Mouse (Mus musculus) kidney, postnatal 0 days (tissue): Measurements from ENCODE around the gene Slc25a16. TPM values are rescaled to one million over a fixed set of nuclear protein-coding genes. Genes with fewer than 3 reads are reported as not detected.

Experiments
- ATAC-seq: fragments of 200-750 bp; cut with Nextera tagmentation; replicated peaks from 2 replicates; pipeline ENCODE4 v1.8.0; 2017; ENCODE audit warnings: low read depth, moderate number of reproducible peaks, moderate TSS enrichment, moderate library complexity; ENCODE audit not compliant: low FRiP score
- DNase-seq: peaks from one replicate; pipeline ENCODE4 v3.0.0-alpha.2; 2016; ENCODE audit warnings: low spot score
- H3K27ac ChIP-seq: fragments of 300-500 bp; sonication (generic); 2 replicates; pipeline ENCODE4 v1.5.1; 2014; ENCODE audit warnings: mild to moderate bottlenecking
- H3K27me3 ChIP-seq: fragments of 300-500 bp; sonication (generic); 2 replicates; pipeline ENCODE4 v1.6.1; 2014; ENCODE audit warnings: low read length, mixed read lengths; ENCODE audit not compliant: insufficient read depth
- H3K36me3 ChIP-seq: fragments of 300-500 bp; sonication (generic); 2 replicates; pipeline ENCODE4 v1.6.1; 2014; ENCODE audit warnings: low read length, mixed read lengths; ENCODE audit not compliant: insufficient read depth
- H3K4me1 ChIP-seq: fragments of 300-500 bp; sonication (generic); replicated peaks from 2 replicates; pipeline ENCODE4 v1.6.1; 2014; ENCODE audit warnings: antibody characterized with exemption, low read length, mixed read lengths; ENCODE audit not compliant: insufficient read depth
- H3K4me2 ChIP-seq: fragments of 300-500 bp; sonication (generic); 2 replicates; pipeline ENCODE4 v1.6.1; 2014; ENCODE audit warnings: mild to moderate bottlenecking, low read length, moderate library complexity, mixed read lengths
- H3K4me3 ChIP-seq: fragments of 300-500 bp; sonication (generic); replicated peaks from 2 replicates; pipeline ENCODE4 v1.5.1; 2014; ENCODE audit warnings: low read depth, low read length
- H3K9ac ChIP-seq: fragments of 300-500 bp; sonication (generic); 2 replicates; pipeline ENCODE4 v1.6.1; 2014; ENCODE audit warnings: low read depth, low read length
- H3K9me3 ChIP-seq: fragments of 300-500 bp; sonication (generic); replicated peaks from 2 replicates; pipeline ENCODE4 v1.6.1; 2016; ENCODE audit warnings: low read length, inconsistent platforms, mixed read lengths
- CTCF ChIP-seq: IDR thresholded peaks from 2 replicates; pipeline ENCODE4 v1.5.1; 2016; ENCODE audit warnings: antibody characterized with exemption, low read depth, mild to moderate bottlenecking, moderate library complexity
- WGBS: fragments of 180-500 bp; shearing (Covaris S2); extraction: QIAGEN DNeasy Blood & Tissue Kit; methylation state at CpG from one replicate; pipeline ENCODE4 v1.1.7; 2014; 5-methylcytosine and 5-hydroxymethylcytosine counted together
- polyA plus RNA-seq: library from polyadenylated mRNA; unstranded; fragments of >200 nt; fragmentation: Nextera tagmentation; extraction: Ambion mirVana; gene quantifications from 2 replicates; pipeline ENCODE4 v1.2.1, GENCODE M21; 2015

The Slc25a16 gene
- polyA plus RNA-seq, 1 experiment from 2014 or later = 27.6 TPM

DNA sequence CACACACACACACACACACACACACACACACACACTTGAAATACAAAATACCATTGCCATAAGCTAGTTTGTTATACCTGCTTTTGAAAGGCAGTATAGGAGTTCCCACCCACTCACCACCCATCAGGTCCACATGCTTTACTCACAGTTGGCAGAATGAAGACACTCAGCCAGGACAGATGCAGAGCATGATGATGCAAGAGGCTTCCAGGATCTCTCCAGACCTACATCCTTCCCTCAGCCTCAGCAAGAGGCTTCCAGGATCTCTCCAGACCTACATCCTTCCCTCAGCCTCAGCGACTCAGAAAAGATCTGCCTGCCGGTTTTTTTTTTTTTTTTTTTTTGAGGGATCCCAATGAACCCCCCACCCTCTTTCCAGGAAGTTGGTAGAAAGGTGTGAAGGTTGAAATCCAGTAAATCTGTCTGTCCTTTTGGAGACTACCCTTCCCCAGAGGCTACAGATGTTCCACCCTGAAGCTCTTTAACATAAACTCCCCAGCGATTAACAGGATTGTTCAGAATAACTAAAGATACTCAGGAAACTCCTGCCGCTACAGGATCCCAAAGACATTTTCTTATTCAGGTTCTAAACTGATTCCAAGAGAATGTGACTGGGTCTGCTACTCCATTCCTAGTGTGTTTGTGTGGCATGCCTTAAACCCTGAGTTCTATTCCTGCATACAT, 27.7 kb upstream of the Slc25a16 start:
- no peaks in the 10 kb centered on the region for H3K4me1 ChIP-seq
- DNase-seq = no peak
- TF ChIP-seq CTCF = no peak
- no peaks in the 10 kb centered on the region for H3K36me3 ChIP-seq
- no peak overlapping the region for H3K9ac ChIP-seq
- 28% methylated on average over 4 of the region's 4 CpGs for WGBS
- no peak for ATAC-seq
- H3K27ac ChIP-seq = no peak overlapping the region
- no peak overlapping the region for H3K4me2 ChIP-seq
- no peaks in the 10 kb centered on the region for H3K27me3 ChIP-seq
- no peaks in the 10 kb centered on the region for H3K9me3 ChIP-seq
- no peak overlapping the region for H3K4me3 ChIP-seq

DNA sequence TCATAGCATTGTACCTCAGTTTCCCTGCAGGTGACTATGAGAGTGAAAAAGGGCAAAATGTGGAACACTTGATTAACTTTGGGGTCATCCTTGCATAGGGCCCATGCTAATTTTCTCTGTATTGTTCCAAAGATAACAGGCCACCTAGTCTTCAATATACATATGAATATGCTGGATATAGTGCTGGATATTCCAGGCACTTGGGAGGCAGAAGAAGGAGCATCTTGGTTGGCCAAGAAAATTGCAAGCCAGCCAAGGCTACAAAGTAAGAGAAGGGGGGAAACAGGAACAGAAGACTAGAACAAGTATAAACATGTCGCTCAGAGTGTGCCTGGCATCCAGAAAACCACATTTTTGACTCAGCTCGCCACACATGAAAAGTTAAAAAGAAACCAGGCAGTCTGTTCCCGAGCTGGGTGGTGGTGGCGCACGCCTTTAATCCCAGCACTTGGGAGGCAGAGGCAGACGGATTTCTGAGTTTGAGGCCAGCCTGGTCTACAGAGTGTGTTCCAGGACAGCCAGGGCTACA, 27.0 kb upstream of the Slc25a16 start:
- H3K9ac ChIP-seq = no peak overlapping the region
- no peak for TF ChIP-seq CTCF
- H3K4me1 ChIP-seq = no peaks in the 10 kb centered on the region
- H3K4me3 ChIP-seq = no peak overlapping the region
- no peak for DNase-seq
- H3K36me3 ChIP-seq = no peaks in the 10 kb centered on the region
- H3K27ac ChIP-seq = no peak overlapping the region
- 60% methylated on average over 6 of the region's 6 CpGs for WGBS
- no peak for ATAC-seq
- H3K4me2 ChIP-seq = no peak overlapping the region
- no peaks in the 10 kb centered on the region for H3K9me3 ChIP-seq
- H3K27me3 ChIP-seq = no peaks in the 10 kb centered on the region

DNA sequence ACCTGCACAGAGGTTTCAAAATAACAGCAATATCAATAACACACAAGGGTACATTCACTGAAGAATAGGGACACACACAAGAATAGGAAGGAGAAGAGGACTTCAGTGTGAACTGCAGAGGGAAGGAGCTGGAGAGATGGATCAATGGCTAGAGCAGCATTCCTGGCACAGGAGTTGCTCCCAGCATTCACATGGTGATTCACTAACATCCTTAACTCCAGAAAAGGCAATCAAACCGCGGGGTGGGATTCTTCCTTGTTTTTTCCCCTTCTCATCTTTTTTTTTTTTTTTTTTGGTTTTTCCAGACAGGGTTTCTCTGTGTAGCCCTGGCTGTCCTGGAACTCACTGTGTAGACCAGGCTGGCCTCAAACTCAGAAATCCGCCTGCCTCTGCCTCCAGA, 26.0 kb upstream of the Slc25a16 start:
- Histone ChIP-seq H3K9ac (no peak overlapping the region), H3K4me1 (no peaks in the 10 kb centered on the region), H3K27ac (no peak overlapping the region), H3K36me3 (no peaks in the 10 kb centered on the region), H3K4me2 (no peak overlapping the region), H3K4me3 (no peak overlapping the region), H3K9me3 (no peaks in the 10 kb centered on the region), H3K27me3 (no peaks in the 10 kb centered on the region)
- 71% methylated on average over 3 of the region's 3 CpGs for WGBS
- no peak for TF ChIP-seq CTCF
- no peak for ATAC-seq
- DNase-seq = no peak

DNA sequence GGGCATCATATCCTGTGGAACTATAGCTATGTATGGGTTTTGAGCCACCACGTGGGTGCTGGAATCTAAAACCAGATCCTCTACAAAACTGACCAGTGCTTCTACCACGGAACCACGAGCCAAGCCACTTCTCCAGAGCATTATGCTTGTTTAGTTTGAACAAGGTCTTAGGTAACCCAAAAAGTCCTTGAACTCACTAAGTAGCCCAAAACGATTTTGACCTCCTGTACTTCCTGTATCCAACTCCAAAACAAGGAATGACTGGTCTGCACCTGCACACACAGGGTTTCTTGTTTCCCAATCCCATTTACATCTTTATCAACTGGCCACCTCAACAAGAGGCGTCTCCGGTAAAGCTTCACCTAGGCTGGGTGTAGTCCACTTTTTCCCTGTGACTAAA, 25.0 kb upstream of the Slc25a16 start:
- Histone ChIP-seq H3K27ac (no peak overlapping the region), H3K4me3 (no peak overlapping the region), H3K4me2 (no peak overlapping the region), H3K27me3 (no peaks in the 10 kb centered on the region), H3K9ac (no peak overlapping the region), H3K4me1 (no peaks in the 10 kb centered on the region), H3K9me3 (no peaks in the 10 kb centered on the region), H3K36me3 (no peaks in the 10 kb centered on the region)
- no peak for ATAC-seq
- DNase-seq = no peak
- 77% methylated on average over 6 of the region's 6 CpGs for WGBS
- no peak for TF ChIP-seq CTCF

DNA sequence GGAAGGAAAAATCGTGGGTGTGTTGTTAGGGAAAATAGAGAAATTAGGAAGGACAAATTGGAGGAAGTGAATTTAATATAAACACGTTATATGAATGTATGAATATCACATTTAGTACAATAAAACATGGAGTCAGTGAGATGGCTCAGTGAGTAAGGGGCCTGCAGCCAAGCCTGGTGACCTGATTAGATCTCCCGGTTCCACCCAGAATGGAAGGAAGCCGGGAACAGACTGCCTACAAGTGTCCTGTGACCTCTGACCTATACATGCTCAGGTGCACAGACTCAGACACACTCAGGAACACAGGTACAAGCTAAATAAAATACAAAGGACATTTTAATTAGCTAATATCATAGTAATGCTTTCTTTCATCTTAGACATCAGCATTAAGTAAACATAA, 24.4 kb upstream of the Slc25a16 start:
- no peak for DNase-seq

DNA sequence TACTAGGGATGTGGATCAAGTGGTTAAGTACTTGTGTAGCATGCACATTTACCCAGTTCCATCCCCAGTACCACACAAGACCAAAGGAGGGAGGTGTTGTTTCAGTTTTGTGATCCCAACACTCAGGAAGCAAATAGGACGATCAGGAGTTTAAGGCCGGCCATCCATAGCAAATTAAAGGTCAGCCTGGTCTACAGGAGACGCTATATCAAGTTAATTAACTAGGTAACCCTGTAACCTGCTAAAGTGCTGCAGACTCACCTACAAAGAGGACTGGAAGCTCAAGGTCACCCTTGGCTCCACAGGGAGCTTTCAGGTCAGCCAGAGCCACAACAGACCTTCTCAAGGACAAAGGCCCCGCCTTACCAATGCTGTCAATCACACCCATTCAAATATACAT, 23.7 kb upstream of the Slc25a16 start:
- 0 out of 2 replicates have a peak, but pooled peaks have one; percentile 33 for ATAC-seq
- Histone ChIP-seq H3K36me3 (no peaks in the 10 kb centered on the region), H3K9ac (no peak overlapping the region), H3K27me3 (no peaks in the 10 kb centered on the region), H3K4me2 (no peak overlapping the region), H3K4me1 (no peaks in the 10 kb centered on the region), H3K9me3 (no peaks in the 10 kb centered on the region), H3K27ac (no peak overlapping the region), H3K4me3 (no peak overlapping the region)
- TF ChIP-seq CTCF = peak; percentile 63
- DNase-seq = peak; percentile 61
- WGBS = 41% methylated on average over 4 of the region's 4 CpGs

More for the DNA sequence above, 24.4 kb upstream of the Slc25a16 start:
- no peak overlapping the region for H3K4me3 ChIP-seq
- ATAC-seq = no peak
- H3K27me3 ChIP-seq = no peaks in the 10 kb centered on the region
- no peak overlapping the region for H3K27ac ChIP-seq
- WGBS = 69% methylated on average over 4 of the region's 4 CpGs
- no peak overlapping the region for H3K4me2 ChIP-seq
- H3K36me3 ChIP-seq = no peaks in the 10 kb centered on the region
- no peaks in the 10 kb centered on the region for H3K9me3 ChIP-seq
- no peak for TF ChIP-seq CTCF
- no peaks in the 10 kb centered on the region for H3K4me1 ChIP-seq
- H3K9ac ChIP-seq = no peak overlapping the region
